Mouse (Mus musculus): ENCODE measurements around the gene Ttc12.

GRCm38 (mm10) chr9:49510666-49511065, 24.6 kb upstream of the Ttc12 start:
- TF ChIP-seq POLR2A (IDR thresholded peaks at IDR 0.05; ENCODE audit: borderline replicate concordance, low read depth, low read length), result no peak
- TF ChIP-seq CTCF (IDR thresholded peaks at IDR 0.05; ENCODE audit: low read depth, low read length), result no peak

Data from bone marrow macrophage, adult 2 months (primary cell).